Mouse (Mus musculus) thymus, adult 18-20 months (tissue): ENCODE measurements around the gene Smo.
"Not testable (repeated sequence)": the region's sequence is repeated elsewhere in the genome, so short reads cannot be mapped to it uniquely, and the experiment has no call there.

ENCODE experiments used
- DNase-seq, 2 experiments: peaks; one replicate each; pipeline ENCODE4 v3.0.0; 2022; ENCODE audit warnings: mixed read lengths in 2 of 2

Smo gene

GRCm38 (mm10) chr6:29728035-29728434 is 7.3 kb upstream of the Smo start:
- no peak for DNase-seq

DNA sequence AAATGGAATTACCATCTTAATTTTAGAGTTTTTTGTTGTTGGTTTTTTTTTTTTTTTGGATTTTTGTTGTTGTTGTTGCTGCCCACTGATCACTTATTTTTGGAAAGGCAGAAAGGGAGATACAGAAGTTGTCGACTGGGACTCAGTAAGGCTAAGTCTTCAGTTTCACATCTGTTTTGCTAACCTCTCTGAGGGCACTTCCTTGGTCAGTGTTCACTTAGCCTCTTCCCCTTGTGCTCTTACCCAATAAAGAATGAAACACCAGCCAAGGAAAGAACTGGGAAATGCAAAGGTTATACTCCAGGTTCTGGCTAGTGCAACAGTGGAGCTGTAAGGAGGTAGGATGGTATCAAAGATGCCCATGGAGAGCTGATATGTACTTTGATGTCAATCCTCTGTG is 5.8 kb upstream of the Smo start:
- no peak for DNase-seq

DNA sequence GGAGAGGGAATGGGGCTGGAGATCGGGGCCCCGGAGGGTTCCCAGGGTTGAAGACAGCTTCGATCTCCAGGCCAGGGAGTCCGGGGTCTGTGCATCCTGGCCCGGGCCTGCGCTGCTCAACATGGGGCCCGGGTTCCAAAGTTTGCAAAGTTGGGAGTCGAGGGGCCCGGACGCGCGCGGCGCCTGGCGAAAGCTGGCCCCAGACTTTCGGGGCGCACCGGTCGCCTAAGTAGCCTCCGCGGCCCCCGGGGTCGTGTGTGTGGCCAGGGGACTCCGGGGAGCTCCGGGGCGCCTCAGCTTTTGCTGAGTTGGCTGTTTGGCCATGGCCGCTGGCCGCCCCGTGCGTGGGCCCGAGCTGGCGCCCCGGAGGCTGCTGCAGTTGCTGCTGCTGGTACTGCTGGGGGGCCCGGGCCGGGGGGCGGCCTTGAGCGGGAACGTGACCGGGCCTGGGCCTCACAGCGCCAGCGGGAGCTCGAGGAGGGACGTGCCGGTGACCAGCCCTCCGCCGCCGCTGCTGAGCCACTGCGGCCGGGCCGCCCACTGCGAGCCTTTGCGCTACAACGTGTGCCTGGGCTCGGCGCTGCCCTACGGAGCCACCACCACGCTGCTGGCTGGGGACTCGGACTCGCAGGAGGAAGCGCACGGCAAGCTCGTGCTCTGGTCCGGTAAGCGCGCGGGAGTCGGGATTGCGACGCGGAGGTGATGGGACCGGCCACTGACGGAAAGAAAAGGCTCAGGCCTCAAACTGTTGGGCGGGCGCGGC is 567 bp downstream of the Smo start:
- DNase-seq: peak in 1 of 2 experiments; percentile 28

DNA sequence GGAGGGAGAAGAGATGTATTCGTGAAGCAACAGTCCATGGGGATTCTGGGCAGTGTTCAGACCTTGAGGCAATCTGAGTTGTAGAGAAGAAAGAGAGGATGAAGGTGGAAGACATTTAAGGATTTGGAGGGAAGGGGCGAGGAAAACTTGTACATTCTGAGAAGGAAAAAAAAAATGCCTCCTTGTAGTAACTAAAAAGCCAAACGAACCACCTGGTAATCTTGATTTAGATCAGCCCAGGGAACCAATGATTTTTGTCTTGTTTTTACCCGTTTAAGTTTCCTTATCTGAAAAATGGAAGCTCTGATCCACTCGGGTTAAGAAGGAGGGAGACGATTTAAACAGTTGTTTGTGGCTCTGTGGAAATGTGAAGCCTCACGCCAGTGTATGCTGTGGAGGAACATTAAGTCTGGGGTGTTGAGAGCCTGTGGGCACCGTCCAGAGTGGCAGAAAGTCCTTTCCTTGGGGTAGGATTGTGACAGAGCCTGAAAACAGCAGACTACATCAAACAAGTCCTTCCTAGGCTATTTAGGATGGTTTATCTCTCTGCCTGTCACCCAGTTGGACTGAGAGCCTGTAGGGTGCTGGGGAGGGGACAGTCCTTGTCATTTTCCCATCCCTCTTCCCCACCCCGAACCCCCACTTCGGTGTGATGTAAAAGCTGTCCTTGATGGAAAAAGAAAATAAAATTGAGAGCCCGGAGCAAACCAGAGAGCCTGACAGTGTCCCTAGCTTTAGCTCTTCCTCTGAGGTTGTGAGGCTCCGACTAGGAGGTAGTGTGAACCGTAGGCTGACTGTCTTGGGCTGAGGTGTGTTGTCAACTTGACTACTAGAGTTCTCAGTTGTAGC is 1.5 kb downstream of the Smo start:
- no peak for DNase-seq

GRCm38 (mm10) chr6:29751466-29752152 is 16.3 kb downstream of the Smo start:
- DNase-seq: no peak

GRCm38 (mm10) chr6:29753336-29753735 is 18.0 kb downstream of the Smo start:
- DNase-seq: no peak

DNA sequence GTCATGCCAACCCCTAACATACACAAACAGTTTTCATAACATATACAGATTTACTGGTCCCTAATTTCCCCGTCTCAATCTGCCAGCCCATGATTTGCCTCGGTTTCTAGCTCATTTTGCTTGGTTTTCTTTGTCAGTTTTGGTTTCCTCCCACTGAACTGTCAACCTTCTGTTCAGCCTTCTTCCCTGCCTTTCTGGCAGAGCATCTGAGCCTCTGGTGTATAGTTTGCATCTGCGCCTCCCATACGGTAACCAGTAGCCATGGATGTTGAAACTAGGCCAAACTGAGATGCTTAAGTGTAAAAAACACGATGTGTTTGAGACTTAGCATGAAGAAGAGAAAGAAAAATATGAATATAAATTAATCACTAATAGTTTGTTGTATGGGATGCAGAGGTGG is 20.7 kb downstream of the Smo start:
- DNase-seq: no peak

DNA sequence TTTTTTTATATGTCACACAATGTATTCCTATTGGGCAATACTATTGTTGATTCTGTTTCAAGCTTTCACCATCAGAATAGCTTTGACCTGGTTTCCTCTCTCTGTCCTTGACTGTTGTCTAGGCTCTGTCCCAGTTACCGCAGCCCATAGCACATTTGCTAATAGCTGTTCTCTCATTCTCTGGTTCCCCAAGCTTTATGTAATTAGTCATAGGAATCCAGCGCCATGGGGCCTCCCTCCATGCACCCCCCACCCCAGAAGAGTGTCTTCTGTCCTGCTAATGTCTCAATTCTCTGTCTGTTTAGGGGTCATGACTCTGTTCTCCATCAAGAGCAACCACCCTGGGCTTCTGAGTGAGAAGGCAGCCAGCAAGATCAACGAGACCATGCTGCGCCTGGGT is 21.2 kb downstream of the Smo start:
- DNase-seq: no peak

- DNase-seq: peak; percentile 32 to 42
Observed at GRCm38 (mm10) chr6:29758417-29758816, 23.1 kb downstream of the Smo start.

DNA sequence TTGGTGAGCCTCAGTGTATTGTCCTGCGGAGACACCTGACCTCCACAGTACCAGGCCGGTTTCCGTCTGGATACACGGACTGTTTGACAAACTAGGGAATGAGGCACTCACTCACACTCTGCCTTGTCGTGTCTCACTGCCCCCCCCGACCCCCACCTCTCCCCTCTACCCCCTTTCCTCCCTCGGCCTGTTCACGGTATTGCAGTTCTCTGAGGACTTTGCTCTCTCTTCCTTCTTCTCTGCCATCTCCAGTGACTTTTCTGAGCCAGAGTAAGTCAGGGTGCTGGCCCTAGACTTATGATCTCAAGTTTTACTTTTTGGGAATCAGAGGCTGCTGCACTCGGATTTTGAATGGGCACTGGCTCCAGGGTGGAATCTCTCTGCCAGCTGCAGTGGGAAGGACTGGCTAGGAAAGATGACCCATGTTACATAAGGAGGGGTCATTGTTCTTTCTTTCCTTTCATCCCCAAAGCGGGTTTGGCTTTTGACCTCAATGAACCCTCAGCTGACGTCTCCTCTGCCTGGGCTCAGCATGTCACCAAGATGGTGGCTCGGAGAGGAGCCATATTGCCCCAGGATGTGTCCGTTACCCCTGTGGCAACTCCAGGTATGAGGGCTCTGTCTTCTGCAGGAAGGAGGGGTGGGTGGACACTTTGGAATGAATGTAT is 23.8 kb downstream of the Smo start:
- DNase-seq: no peak

DNA sequence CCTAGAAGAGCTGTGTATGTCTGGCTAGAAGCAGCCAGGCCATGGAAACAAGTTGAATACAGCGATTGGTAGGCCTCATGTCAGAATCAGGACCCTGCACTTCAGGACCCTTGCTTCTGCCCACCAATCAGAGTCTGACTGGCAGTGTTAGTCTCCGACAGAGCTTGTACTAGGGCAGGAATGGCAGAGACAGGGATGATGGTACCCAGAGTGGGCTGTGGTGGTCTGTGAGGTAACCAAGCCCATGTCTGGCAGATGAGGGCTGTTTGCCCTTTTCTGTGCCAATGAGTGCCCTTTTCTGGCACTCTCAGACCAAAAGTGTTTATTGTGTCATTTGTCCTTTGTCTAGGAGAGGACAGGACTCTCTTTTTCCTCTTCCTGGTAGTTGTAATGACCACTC is 25.1 kb downstream of the Smo start:
- not testable (repeated sequence) for DNase-seq

DNA sequence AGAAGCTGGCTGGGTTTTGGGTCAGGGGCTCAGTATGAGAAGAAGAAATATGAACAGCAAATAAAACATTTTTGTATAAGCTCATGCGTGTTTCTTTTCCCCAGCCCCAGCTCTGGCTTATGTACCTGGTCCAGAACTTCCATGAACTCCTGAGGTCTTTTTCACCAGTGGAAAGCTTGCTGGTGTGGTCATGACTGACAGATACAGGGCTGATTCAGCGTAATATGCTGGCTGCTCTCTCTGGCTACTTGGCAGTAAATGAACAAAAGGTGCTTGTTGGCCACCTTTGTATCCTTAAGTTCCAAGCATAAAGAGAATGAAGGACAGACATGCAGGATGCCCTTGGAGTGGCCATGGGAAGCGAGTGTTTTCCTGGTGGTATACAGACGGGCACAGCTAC is 26.0 kb downstream of the Smo start:
- DNase-seq: no peak

GRCm38 (mm10) chr6:29762524-29762923 is 27.2 kb downstream of the Smo start:
- DNase-seq: no peak

DNA sequence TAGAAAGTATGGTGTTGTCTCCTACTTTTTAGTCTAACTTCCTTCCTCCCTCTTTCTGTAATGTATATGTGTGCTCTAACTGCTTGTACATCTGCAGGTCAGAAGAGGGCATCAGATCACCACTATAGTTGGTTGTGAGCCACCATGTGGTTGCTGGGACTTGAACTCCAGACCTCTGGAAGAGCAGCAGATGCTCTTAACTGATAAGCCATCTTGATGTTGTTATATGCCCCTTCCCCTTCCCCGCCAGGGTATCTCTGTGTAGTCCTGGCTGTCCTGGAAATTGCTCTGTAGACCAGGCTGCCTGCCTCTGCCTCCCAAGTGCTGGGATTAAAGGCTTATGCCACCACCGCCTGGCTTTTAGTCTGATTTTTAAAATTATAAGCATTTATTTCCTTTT is 31.6 kb downstream of the Smo start:
- DNase-seq: no peak

DNA sequence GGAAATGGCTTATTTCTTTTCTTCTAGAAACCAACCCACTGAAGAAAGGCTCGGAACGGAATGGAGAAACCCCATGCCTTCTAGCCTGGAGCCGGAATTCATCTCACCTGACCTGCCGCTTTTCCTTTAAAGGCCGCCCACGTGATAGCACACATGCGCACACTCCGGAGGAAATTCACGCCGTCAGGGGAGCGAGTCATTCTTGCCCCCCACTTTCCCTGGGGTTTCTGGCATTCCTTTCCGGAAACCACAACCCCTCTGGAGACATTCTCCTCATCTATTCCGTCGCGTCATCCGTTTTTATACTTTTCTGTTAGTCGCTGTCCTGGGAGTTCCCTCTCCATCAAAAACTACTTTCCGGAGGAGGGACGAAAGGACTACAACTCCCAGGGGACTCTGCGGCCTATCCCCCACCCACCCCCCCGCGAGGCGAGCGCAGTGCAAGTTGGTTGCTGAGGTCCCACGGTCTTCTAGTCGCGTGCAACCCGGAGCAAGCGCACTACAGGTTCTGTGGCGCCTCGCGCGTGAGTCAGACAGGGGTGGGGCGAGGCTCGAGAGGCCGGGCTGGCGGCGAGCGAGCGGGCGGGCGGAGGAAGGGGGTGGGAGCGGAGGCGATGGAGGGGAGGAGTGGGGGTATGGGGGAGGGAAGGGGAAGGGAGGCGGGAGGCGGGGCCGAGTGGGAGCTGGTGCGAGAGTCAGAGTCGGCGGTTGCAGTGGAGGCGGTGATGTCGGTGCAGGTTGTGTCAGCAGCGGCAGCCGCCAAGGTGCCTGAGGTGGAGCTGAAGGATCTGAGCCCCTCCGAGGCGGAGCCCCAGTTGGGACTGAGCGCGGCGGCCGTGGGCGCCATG is 32.7 kb downstream of the Smo start, which contains the start of gene Ahcyl2:
Ahcyl2 (plus strand) TSS at position 199 of the 848 bp plus-strand sequence.
- DNase-seq: peak; percentile 97 to 98

DNA sequence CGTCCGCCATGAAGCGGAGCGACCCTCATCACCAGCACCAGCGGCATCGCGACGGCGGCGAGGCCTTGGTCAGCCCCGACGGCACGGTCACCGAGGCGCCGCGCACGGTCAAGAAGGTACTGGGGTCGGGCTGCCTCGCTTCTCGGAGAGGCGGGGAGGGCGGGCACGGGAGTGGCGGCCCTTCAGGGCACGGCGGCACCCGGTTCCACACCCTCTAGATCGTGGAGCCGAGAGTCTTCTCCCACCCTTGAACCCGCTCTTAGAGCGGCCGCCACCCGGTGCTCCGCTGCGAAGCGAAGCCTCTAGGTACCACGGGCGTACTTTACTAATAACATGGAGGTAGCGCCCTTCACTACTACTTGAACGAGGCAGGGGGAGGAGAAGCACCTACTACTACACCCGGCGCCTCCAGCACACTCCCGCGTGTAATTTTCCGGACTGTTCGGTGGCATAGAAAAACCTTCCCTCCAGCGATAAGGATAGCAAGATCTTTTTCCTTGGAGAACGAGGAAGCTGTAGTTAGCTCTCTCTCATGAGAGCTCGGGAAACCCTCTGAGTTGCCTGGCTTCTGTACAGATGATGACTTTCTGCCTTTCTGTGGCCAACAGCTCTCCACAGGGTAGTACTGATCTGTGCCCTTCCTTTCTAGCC is 33.6 kb downstream of the Smo start:
- no peak for DNase-seq

GRCm38 (mm10) chr6:29770672-29771321 is 35.5 kb downstream of the Smo start:
- no peak for DNase-seq

DNA sequence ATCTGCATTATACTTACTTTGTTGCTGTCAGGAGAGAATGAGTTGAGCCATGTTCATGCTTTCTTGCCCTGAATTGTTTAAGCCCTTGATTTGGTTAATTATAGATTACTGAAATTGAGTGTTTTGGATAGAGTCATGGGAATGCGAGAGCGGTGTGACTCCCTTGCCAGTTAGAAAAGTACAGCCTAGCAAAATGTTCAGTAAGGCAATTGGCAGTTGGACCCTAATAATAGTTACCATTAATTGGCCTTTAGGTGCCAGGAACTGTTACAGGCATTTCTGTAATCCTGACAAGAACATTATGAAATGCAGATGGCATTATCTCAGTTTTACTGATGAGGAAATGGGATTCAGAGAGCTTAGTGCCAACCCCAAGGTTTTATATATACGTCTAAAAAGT is 36.9 kb downstream of the Smo start:
- no peak for DNase-seq

GRCm38 (mm10) chr6:29774161-29774560 is 38.9 kb downstream of the Smo start:
- DNase-seq: no peak

DNA sequence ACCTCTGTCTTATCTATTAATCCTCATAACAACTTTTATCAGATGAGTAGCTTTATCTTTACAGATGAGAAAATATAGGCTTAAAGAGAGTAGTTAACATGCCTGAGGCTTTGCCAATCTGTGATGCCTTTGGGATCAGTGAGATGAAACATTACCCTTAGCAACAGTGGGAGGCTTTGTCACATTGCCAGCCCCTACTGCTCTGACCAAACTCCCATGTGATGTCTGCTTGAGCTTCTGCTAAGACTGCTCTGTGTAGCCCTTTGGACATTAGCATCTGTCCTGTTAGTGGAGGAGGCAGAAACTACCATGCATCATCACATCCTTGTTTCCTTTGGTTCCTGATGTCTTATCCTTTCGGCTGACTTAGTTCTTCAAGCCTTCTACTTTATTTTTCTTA is 40.3 kb downstream of the Smo start:
- no peak for DNase-seq
